Mouse (Mus musculus) cerebellum, adult 2 months (tissue): Measurements from ENCODE around the gene Pspc1.

Experiments
- CTCF ChIP-seq: fragments of 200-500 bp; IDR thresholded peaks from 2 replicates; pipeline ENCODE4 v1.5.1; 2011; ENCODE audit warnings: low read depth, mild to moderate bottlenecking, control low read depth, low read length, moderate library complexity, borderline replicate concordance; ENCODE audit not compliant: insufficient read depth
- POLR2A ChIP-seq: fragments of 200-500 bp; IDR thresholded peaks from 2 replicates; pipeline ENCODE4 v1.6.1; 2011; ENCODE audit warnings: low read length, control low read depth, borderline replicate concordance; ENCODE audit not compliant: insufficient read depth

GRCm38 (mm10) chr14:56695495-56695894, 82.6 kb downstream of the Pspc1 start:
- TF ChIP-seq POLR2A (no peak), CTCF (no peak)
